Mouse (Mus musculus) ES-Bruce4 (cell line): ENCODE results near the gene Gpr157. TPM values are rescaled to one million over a fixed set of nuclear protein-coding genes. Genes with fewer than 3 reads are reported as not detected.

Experiments used
- H3K27ac ChIP-seq: 2 replicates; pipeline ENCODE4 v1.5.1; 2012; ENCODE audit warnings: low read length, inconsistent platforms; ENCODE audit not compliant: insufficient read depth
- H3K27me3 ChIP-seq: 2 replicates; pipeline ENCODE4 v1.6.1; 2012; ENCODE audit warnings: mild to moderate bottlenecking, low read length, inconsistent platforms; ENCODE audit not compliant: control insufficient read depth, poor library complexity, insufficient read depth, severe bottlenecking
- H3K36me3 ChIP-seq: 2 replicates; pipeline ENCODE4 v1.6.1; 2012; ENCODE audit warnings: inconsistent platforms, mild to moderate bottlenecking, low read length, moderate library complexity; ENCODE audit not compliant: control insufficient read depth, poor library complexity, insufficient read depth, severe bottlenecking
- H3K4me1 ChIP-seq: one replicate; pipeline ENCODE4 v1.8.1; 2011; ENCODE audit warnings: low read length; ENCODE audit not compliant: control insufficient read depth, insufficient read depth
- H3K4me3 ChIP-seq: 2 replicates; pipeline ENCODE4 v1.5.1; 2011; ENCODE audit warnings: low read depth, mild to moderate bottlenecking, low read length
- H3K9ac ChIP-seq: 2 replicates; pipeline ENCODE4 v1.6.1; 2012; ENCODE audit warnings: low read depth, mild to moderate bottlenecking, inconsistent platforms; ENCODE audit not compliant: poor library complexity, severe bottlenecking
- H3K9me3 ChIP-seq: replicated peaks from 2 replicates; pipeline ENCODE4 v1.6.1; 2012; ENCODE audit warnings: mild to moderate bottlenecking, low read length, inconsistent platforms; ENCODE audit not compliant: control insufficient read depth, poor library complexity, insufficient read depth, severe bottlenecking
- CTCF ChIP-seq: IDR thresholded peaks from one replicate; pipeline ENCODE4 v1.8.1; 2011; ENCODE audit warnings: low read depth, low read length
- EP300 ChIP-seq: IDR thresholded peaks from 2 replicates; pipeline ENCODE4 v1.6.1; 2011; ENCODE audit warnings: low read depth, low read length; ENCODE audit not compliant: insufficient read depth
- POLR2A ChIP-seq: IDR thresholded peaks from one replicate; pipeline ENCODE4 v1.8.1; 2011; ENCODE audit warnings: low read length; ENCODE audit not compliant: insufficient read depth
- polyA plus RNA-seq: library from polyadenylated mRNA; stranded (reverse); fragments of >200 nt; gene quantifications from 2 replicates; pipeline ENCODE4 v1.2.4, GENCODE M21; 2011; ENCODE audit warnings: low read depth; ENCODE audit not compliant: missing spikeins, insufficient read depth, insufficient read length

The Gpr157 gene
- polyA plus RNA-seq, 1 experiment, result 2.2 TPM

GRCm38 (mm10) chr4:150089121-150089520 is 2.0 kb downstream of the Gpr157 start:
- no peak for TF ChIP-seq CTCF
- TF ChIP-seq POLR2A, result no peak
- no peak for TF ChIP-seq EP300
- Histone ChIP-seq H3K4me3 (no peak overlapping the region), H3K4me1 (no peaks in the 10 kb centered on the region), H3K9ac (no peak overlapping the region), H3K27me3 (no peaks in the 10 kb centered on the region), H3K27ac (no peak overlapping the region), H3K9me3 (no peaks in the 10 kb centered on the region), H3K36me3 (no peaks in the 10 kb centered on the region)

GRCm38 (mm10) chr4:150091887-150092582 is 4.9 kb downstream of the Gpr157 start:
- Histone ChIP-seq H3K9me3 (no peaks in the 10 kb centered on the region), H3K27me3 (no peaks in the 10 kb centered on the region), H3K36me3 (no peaks in the 10 kb centered on the region), H3K4me1 (no peaks in the 10 kb centered on the region), H3K27ac (no peak overlapping the region), H3K4me3 (no peak overlapping the region), H3K9ac (no peak overlapping the region)
- peak; percentile 95 for TF ChIP-seq CTCF
- no peak for TF ChIP-seq POLR2A

- no peak overlapping the region for H3K9ac ChIP-seq
- H3K27me3 ChIP-seq, result no peaks in the 10 kb centered on the region
- no peaks in the 10 kb centered on the region for H3K36me3 ChIP-seq
- no peaks in the 10 kb centered on the region for H3K9me3 ChIP-seq
- TF ChIP-seq CTCF (no peak), EP300 (no peak), POLR2A (no peak)
- H3K4me1 ChIP-seq, result no peaks in the 10 kb centered on the region
- H3K4me3 ChIP-seq, result no peak overlapping the region
- H3K27ac ChIP-seq, result no peak overlapping the region
Measured at GRCm38 (mm10) chr4:150092583-150092902, 5.4 kb downstream of the Gpr157 start.

- TF ChIP-seq CTCF, result no peak
- 0 out of 2 replicates have a peak, but pooled peaks have one; percentile 39 for TF ChIP-seq EP300
- TF ChIP-seq POLR2A, result no peak
- no peaks in the 10 kb centered on the region for H3K9me3 ChIP-seq
- no peaks in the 10 kb centered on the region for H3K27me3 ChIP-seq
- no peak overlapping the region for H3K9ac ChIP-seq
- no peak overlapping the region for H3K27ac ChIP-seq
- no peaks in the 10 kb centered on the region for H3K4me1 ChIP-seq
- no peak overlapping the region for H3K4me3 ChIP-seq
- no peaks in the 10 kb centered on the region for H3K36me3 ChIP-seq
Measured at GRCm38 (mm10) chr4:150093560-150094462, 6.6 kb downstream of the Gpr157 start.

GRCm38 (mm10) chr4:150094463-150094789 is 7.3 kb downstream of the Gpr157 start:
- Histone ChIP-seq H3K4me1 (no peaks in the 10 kb centered on the region), H3K4me3 (no peak overlapping the region), H3K36me3 (no peaks in the 10 kb centered on the region), H3K9me3 (no peaks in the 10 kb centered on the region), H3K27me3 (no peaks in the 10 kb centered on the region), H3K9ac (no peak overlapping the region), H3K27ac (no peak overlapping the region)
- no peak for TF ChIP-seq CTCF
- TF ChIP-seq EP300, result no peak
- TF ChIP-seq POLR2A, result no peak

- Histone ChIP-seq H3K36me3 (no peaks in the 10 kb centered on the region), H3K9me3 (no peaks in the 10 kb centered on the region), H3K9ac (no peak overlapping the region), H3K27ac (no peak overlapping the region), H3K4me3 (no peak overlapping the region), H3K4me1 (no peaks in the 10 kb centered on the region), H3K27me3 (no peaks in the 10 kb centered on the region)
- TF ChIP-seq EP300 (no peak), POLR2A (no peak), CTCF (no peak)
Measured at GRCm38 (mm10) chr4:150096309-150096708, 9.1 kb downstream of the Gpr157 start.
